ENCODE assay signal across 25 mouse cellular contexts in the genomic region with DNA sequence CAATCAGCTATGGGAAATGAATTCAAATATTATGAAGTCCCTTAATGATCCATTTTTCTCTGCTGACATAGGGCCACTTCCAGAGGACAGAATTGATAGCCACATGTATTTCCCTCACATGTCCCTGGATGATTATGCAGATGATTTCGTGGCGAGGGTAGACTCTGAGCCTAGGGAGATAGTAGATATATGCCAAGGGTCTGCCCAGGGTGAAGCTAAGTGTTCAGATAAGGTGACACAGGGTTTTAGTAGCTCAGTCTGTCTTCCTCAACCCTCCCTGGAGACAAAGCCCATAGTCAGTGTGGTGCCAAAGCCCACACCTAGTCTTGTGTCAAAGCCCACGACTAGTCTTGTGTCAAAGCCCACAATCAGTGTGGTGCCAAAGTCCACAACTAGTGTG. TPM values are rescaled to one million over a fixed set of nuclear protein-coding genes. Genes with fewer than 3 reads are reported as not detected.
A peak's percentile ranks its signal among the peaks of the same experiment; 100 is the strongest.
DNase-seq lines count a peak whose midpoint lies in the region; ATAC-seq and TF ChIP-seq lines count a peak whose summit lies in the region.
"Had no signal": no experiment of that assay in that cellular context is flagged by ENCODE, and none has a peak within 500 bp of the region (broad histone marks: within the 10 kb centered on the region; RNA-seq: fewer than 3 reads in every experiment).

No protein-coding gene starts in this region.

- no peaks in the 10 kb centered on the region for H3K36me3 ChIP-seq in liver, embryonic 13.5 days
- no peaks in the 10 kb centered on the region for H3K36me3 ChIP-seq in liver, postnatal 0 days (replicated peaks; ENCODE audit: insufficient read depth, low read length)
- H3K36me3 ChIP-seq: embryonic facial prominence, embryonic 13.5 days; embryonic facial prominence, embryonic 15.5 days; forebrain, embryonic 10.5 days; forebrain, embryonic 12.5 days had no signal

- no peak overlapping the region for H3K4me3 ChIP-seq in liver, embryonic 13.5 days (replicated peaks)
- no peak overlapping the region for H3K4me3 ChIP-seq in liver, postnatal 0 days (ENCODE audit: low read depth, low read length)
- H3K4me3 ChIP-seq: embryonic facial prominence, embryonic 13.5 days; embryonic facial prominence, embryonic 15.5 days; erythroblast, embryonic 14.5 days; forebrain, embryonic 10.5 days; forebrain, embryonic 12.5 days had no signal

- no peak overlapping the region for H3K9ac ChIP-seq in liver, embryonic 13.5 days
- H3K9ac ChIP-seq in liver, postnatal 0 days (replicated peaks), result no peak overlapping the region
- H3K9ac ChIP-seq: embryonic facial prominence, embryonic 13.5 days; embryonic facial prominence, embryonic 15.5 days; forebrain, embryonic 12.5 days had no signal

- peaks cover 4% of the 10 kb centered on the region; the same call in 1 of the 2 replicates for H3K27me3 ChIP-seq in liver, embryonic 13.5 days
- no peaks in the 10 kb centered on the region for H3K27me3 ChIP-seq in liver, postnatal 0 days (ENCODE audit: insufficient read depth, low read length)

- DNase-seq in liver, embryonic 13.5 days, result no peak
- no peak for DNase-seq in liver, postnatal 0 days
- DNase-seq in heart, adult 9 months (ENCODE audit: low spot score in 2 of 2), result no peak
- no peak for DNase-seq in embryo, embryonic 10 days (ENCODE audit: low spot score)
- DNase-seq: adrenal gland, adult 2 months; adrenal gland, postnatal 10 days; adrenal gland, postnatal 25 days; cerebellum, adult 11 months; cerebellum, adult 18-20 months; cerebellum, adult 8-10 months; cerebellum, adult 9-11 months; cerebellum, postnatal 36 days; embryo, embryonic 11 days had no signal

- no peaks in the 10 kb centered on the region for H3K9me3 ChIP-seq in liver, embryonic 13.5 days (replicated peaks)
- H3K9me3 ChIP-seq in liver, postnatal 0 days (ENCODE audit: low read length), result no peaks in the 10 kb centered on the region
- H3K9me3 ChIP-seq: embryonic facial prominence, embryonic 13.5 days; embryonic facial prominence, embryonic 15.5 days; forebrain, embryonic 10.5 days; forebrain, embryonic 12.5 days had no signal

- ATAC-seq in liver, embryonic 13.5 days (ENCODE audit: low read depth), result peak; percentile 53; the same call in 1 of the 2 replicates
- no peak for ATAC-seq in liver, postnatal 0 days
- ATAC-seq in megakaryocyte progenitor cell, adult 5-6 weeks (replicated peaks; ENCODE audit: poor library complexity), result peak; percentile 65
- ATAC-seq: forebrain, embryonic 14.5 days; forebrain, embryonic 16.5 days had no signal

- TF ChIP-seq CTCF in liver, postnatal 0 days (IDR thresholded peaks at IDR 0.05; ENCODE audit: low read depth), result no peak

- no peak overlapping the region for H3K27ac ChIP-seq in liver, embryonic 13.5 days
- no peak overlapping the region for H3K27ac ChIP-seq in liver, postnatal 0 days (ENCODE audit: low read depth)
- H3K27ac ChIP-seq: embryonic facial prominence, embryonic 13.5 days; embryonic facial prominence, embryonic 15.5 days; forebrain, embryonic 10.5 days; forebrain, embryonic 12.5 days had no signal

- no peak for TF ChIP-seq EP300 in liver, postnatal 0 days (IDR thresholded peaks at IDR 0.05; ENCODE audit: low read depth)

- no peak overlapping the region for H3K4me2 ChIP-seq in liver, embryonic 13.5 days
- no peak overlapping the region for H3K4me2 ChIP-seq in liver, postnatal 0 days (ENCODE audit: low read depth, low read length)
- H3K4me2 ChIP-seq: embryonic facial prominence, embryonic 13.5 days; embryonic facial prominence, embryonic 15.5 days; forebrain, embryonic 12.5 days had no signal

- H3K4me1 ChIP-seq in liver, embryonic 13.5 days (replicated peaks), result no peaks in the 10 kb centered on the region
- no peaks in the 10 kb centered on the region for H3K4me1 ChIP-seq in liver, postnatal 0 days (ENCODE audit: insufficient read depth)
- H3K4me1 ChIP-seq: embryonic facial prominence, embryonic 13.5 days; embryonic facial prominence, embryonic 15.5 days; forebrain, embryonic 10.5 days; forebrain, embryonic 12.5 days had no signal

- WGBS in liver, embryonic 13.5 days (ENCODE audit: insufficient replicate concordance), result 34% methylated on average over 3 of the region's 3 CpGs
- WGBS in liver, postnatal 0 days (ENCODE audit: insufficient replicate concordance), result 63% methylated on average over 3 of the region's 3 CpGs

RNA-seq across cellular contexts. Expression of gene AU015836, which starts 13.7 kb away (rescaled TPM):
- 0.28 and 0.37 TPM in 2 replicates for polyA plus RNA-seq in liver, embryonic 13.5 days (2015; fragmentation: Nextera tagmentation; extraction: Ambion mirVana)
- polyA plus RNA-seq in liver, postnatal 0 days (2015; fragmentation: Nextera tagmentation; extraction: Ambion mirVana), result 0.06 TPM in 1 of 2 replicates, not detected in the other
- not detected in 2 replicates for total RNA-seq in megakaryocyte progenitor cell, adult 5-6 weeks (2015)
- not detected in 2 replicates for total RNA-seq in megakaryocyte progenitor cell, adult 5-6 weeks (2017)
- total RNA-seq: adrenal gland, adult 2 months; adrenal gland, postnatal 10 days; adrenal gland, postnatal 25 days; MEL had no signal
- polyA plus RNA-seq: adrenal gland, adult 2 months; brain, embryonic 14.5 days; C2C12; cortical plate, adult 2 months; embryonic facial prominence, embryonic 13.5 days; embryonic facial prominence, embryonic 15.5 days; erythroblast, embryonic 14.5 days; forebrain, embryonic 10.5 days; forebrain, embryonic 12.5 days; forebrain, embryonic 14.5 days; forebrain, embryonic 16.5 days had no signal
